ENCODE assay signal across 10 mouse cellular contexts in the genomic region with DNA sequence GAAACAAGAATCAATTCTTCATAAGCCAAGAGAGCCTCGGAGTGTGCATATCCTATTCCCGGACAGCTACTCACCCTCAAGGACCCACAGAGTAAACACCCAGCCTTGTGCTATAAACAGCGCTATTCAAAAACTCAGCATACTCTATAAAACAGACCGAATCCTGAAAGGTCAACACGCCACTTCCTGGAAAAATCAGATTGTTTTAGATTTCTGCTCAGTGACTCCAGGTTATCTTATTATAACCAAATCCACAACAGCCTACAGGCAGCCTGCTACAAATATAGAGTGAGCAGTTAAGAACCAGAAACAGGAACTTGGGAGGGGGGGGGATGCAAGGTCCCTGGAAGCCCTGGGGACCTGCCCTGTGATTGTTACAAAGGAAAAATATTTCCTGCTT.
DNase-seq lines count a peak whose midpoint lies in the region; ATAC-seq and TF ChIP-seq lines count a peak whose summit lies in the region.
"Had no signal": no experiment of that assay in that cellular context is flagged by ENCODE, and none has a peak within 500 bp of the region (broad histone marks: within the 10 kb centered on the region; RNA-seq: fewer than 3 reads in every experiment).

No protein-coding gene starts in this region.

- H3K36me3 ChIP-seq in heart, adult 2 months (ENCODE audit: control insufficient read depth, insufficient read depth, low read length): peaks cover 45% of the 10 kb centered on the region

- peaks cover 3% of the 10 kb centered on the region; the same call in 1 of the 2 replicates for H3K79me2 ChIP-seq in heart, adult 2 months (replicated peaks; ENCODE audit: control insufficient read depth, insufficient read depth, low read length)

- no peak overlapping the region; the same call in 1 of the 2 replicates for H3K4me3 ChIP-seq in heart, adult 2 months
- no peak overlapping the region for H3K4me3 ChIP-seq in embryonic fibroblast, embryonic 13.5 days (ENCODE audit: insufficient read depth, low read length)

- no peak for TF ChIP-seq CTCF in heart, adult 2 months (IDR thresholded peaks at IDR 0.05)
- no peak for TF ChIP-seq CTCF in embryonic fibroblast, embryonic 13.5 days (IDR thresholded peaks at IDR 0.05; ENCODE audit: borderline replicate concordance, insufficient read depth, low read length)

- intact Hi-C loops in heart, adult 2 months (cut with DNase I): loop anchor here (2.0 kb wide), 3 partner anchors 28 to 64 kb away; no protein-coding TSS in a partner anchor
- intact Hi-C loops in heart, postnatal 36 days (cut with DNase I): loop anchor here (2.0 to 5.0 kb wide), 3 partner anchors 34 to 64 kb away; no protein-coding TSS in a partner anchor

- peak in 1 of 2 experiments; percentile 46 for DNase-seq in heart, adult 2 months
- DNase-seq in heart, postnatal 36 days: no peak
- DNase-seq in kidney, adult 9 months: peak; percentile 64
- DNase-seq in right cerebral cortex, postnatal 10 days (ENCODE audit: low spot score in 2 of 2): no peak
- no peak for DNase-seq in spleen, postnatal 4 days (ENCODE audit: low spot score in 2 of 2)
- DNase-seq in gastrocnemius, postnatal 10 days: no peak
- DNase-seq: cerebellum, adult 11-12 months had no signal

- no peak overlapping the region for H3K9ac ChIP-seq in heart, adult 2 months (ENCODE audit: low read depth, low read length)

- no peaks in the 10 kb centered on the region for H3K27me3 ChIP-seq in heart, adult 2 months (ENCODE audit: control insufficient read depth, insufficient read depth, low read length)

- peaks cover 28% of the 10 kb centered on the region for H3K4me1 ChIP-seq in heart, adult 2 months (ENCODE audit: control insufficient read depth, insufficient read depth, low read length)
- H3K4me1 ChIP-seq in embryonic fibroblast, embryonic 13.5 days (ENCODE audit: control insufficient read depth, insufficient read depth, low read length): peaks cover 5% of the 10 kb centered on the region; the same call in 1 of the 2 replicates

- peak; percentile 63 for ATAC-seq in megakaryocyte progenitor cell, adult 5-6 weeks (replicated peaks; ENCODE audit: poor library complexity)

- 0 out of 2 replicates have a peak, but pooled peaks have one; percentile 30 for TF ChIP-seq POLR2A in heart, adult 2 months (IDR thresholded peaks at IDR 0.05; ENCODE audit: insufficient read depth, low read depth, low read length)
- no peak for TF ChIP-seq POLR2A in embryonic fibroblast, embryonic 13.5 days (IDR thresholded peaks at IDR 0.05; ENCODE audit: low read depth, low read length)

- WGBS in heart, adult 2 months: 39% methylated on average over 5 of the region's 5 CpGs

- H3K27ac ChIP-seq in heart, adult 2 months: peak overlapping the region; percentile 83
- peak overlapping the region; percentile 89; the same call in 1 of the 2 replicates for H3K27ac ChIP-seq in embryonic fibroblast, embryonic 13.5 days (ENCODE audit: insufficient read depth, low read length)
- H3K27ac ChIP-seq: macrophage had no signal

- no peak for TF ChIP-seq EP300 in heart, adult 2 months (IDR thresholded peaks at IDR 0.05; ENCODE audit: insufficient read depth, low read depth, low read length)
